Mouse (Mus musculus) lung, postnatal 4 days (tissue): Measurements from ENCODE around the gene Smim22.

Source experiments
- DNase-seq, 2 experiments: peaks; one replicate each; pipeline ENCODE4 v3.0.0; 2021

Gene Smim22

GRCm38 (mm10) chr16:5007067-5007466 is at the start of gene Smim22:
Gene Smim22 (plus strand): TSS chr16:5007288.
- peak; percentile 70 to 79 for DNase-seq

- DNase-seq = no peak
Measured at GRCm38 (mm10) chr16:4957446-4957845, 49.6 kb upstream of the Smim22 start.

GRCm38 (mm10) chr16:4960260-4960659 is 46.8 kb upstream of the Smim22 start:
- DNase-seq = peak in 1 of 2 experiments; percentile 18

GRCm38 (mm10) chr16:4963346-4963745 is 43.7 kb upstream of the Smim22 start:
- DNase-seq = no peak

GRCm38 (mm10) chr16:4963797-4964709 is 43.0 kb upstream of the Smim22 start, which contains the start of gene Anks3:
Gene Anks3 (minus strand): TSS chr16:4964205.
- peak; percentile 97 to 100 for DNase-seq

GRCm38 (mm10) chr16:4964731-4965391 is 42.2 kb upstream of the Smim22 start:
- DNase-seq = no peak

GRCm38 (mm10) chr16:4965392-4966129 is 41.5 kb upstream of the Smim22 start:
- DNase-seq = no peak

GRCm38 (mm10) chr16:4968426-4968825 is 38.7 kb upstream of the Smim22 start:
- no peak for DNase-seq

GRCm38 (mm10) chr16:4969055-4969843 is 37.8 kb upstream of the Smim22 start:
- DNase-seq = peak; percentile 58 to 63

GRCm38 (mm10) chr16:4971626-4972025 is 35.5 kb upstream of the Smim22 start:
- peak; percentile 65 to 81 for DNase-seq

GRCm38 (mm10) chr16:4974521-4974920 is 32.6 kb upstream of the Smim22 start:
- no peak for DNase-seq

- DNase-seq = no peak
Measured at GRCm38 (mm10) chr16:4976180-4976579, 30.9 kb upstream of the Smim22 start.

GRCm38 (mm10) chr16:4978275-4979051 is 28.6 kb upstream of the Smim22 start:
- peak; percentile 39 to 66 for DNase-seq

GRCm38 (mm10) chr16:4979755-4980380 is 27.2 kb upstream of the Smim22 start:
- peak in 1 of 2 experiments; percentile 42 for DNase-seq

GRCm38 (mm10) chr16:4984717-4985116 is 22.4 kb upstream of the Smim22 start:
- no peak for DNase-seq

GRCm38 (mm10) chr16:4993276-4993675 is 13.8 kb upstream of the Smim22 start:
- DNase-seq = no peak

- DNase-seq = no peak
Measured at GRCm38 (mm10) chr16:4997553-4997952, 9.5 kb upstream of the Smim22 start, which contains the start of gene Sept12. Gene Sept12 (minus strand): TSS chr16:4997852.

GRCm38 (mm10) chr16:4998984-4999383 is 8.1 kb upstream of the Smim22 start:
- DNase-seq = no peak

GRCm38 (mm10) chr16:5000611-5001010 is 6.5 kb upstream of the Smim22 start:
- no peak for DNase-seq

GRCm38 (mm10) chr16:5007492-5007891 is 404 bp downstream of the Smim22 start:
- DNase-seq = no peak

GRCm38 (mm10) chr16:5008076-5008475 is 988 bp downstream of the Smim22 start:
- no peak for DNase-seq
